Mouse (Mus musculus): ENCODE data around the gene Wtap.
A peak's percentile ranks its signal among the peaks of the same experiment; 100 is the strongest.
"Not testable (repeated sequence)": the region's sequence is repeated elsewhere in the genome, so short reads cannot be mapped to it uniquely, and the experiment has no call there.

Wtap gene

GRCm38 (mm10) chr17:12994069-12994468 is at the start of gene Wtap:
Wtap (minus strand) TSS chr17:12994169.
- no peak for DNase-seq (ENCODE audit: low spot score in 2 of 2)

- not testable (repeated sequence) for DNase-seq (ENCODE audit: low spot score in 2 of 2)
Observed at GRCm38 (mm10) chr17:13036627-13037192, 42.7 kb upstream of the Wtap start.

GRCm38 (mm10) chr17:13013316-13013715 is 19.3 kb upstream of the Wtap start:
- DNase-seq (ENCODE audit: low spot score in 2 of 2) = no peak

GRCm38 (mm10) chr17:13009887-13010286 is 15.9 kb upstream of the Wtap start:
- no peak for DNase-seq (ENCODE audit: low spot score in 2 of 2)

- DNase-seq (ENCODE audit: low spot score in 2 of 2) = no peak
Observed at GRCm38 (mm10) chr17:13008528-13008927, 14.6 kb upstream of the Wtap start.

GRCm38 (mm10) chr17:13007730-13008425 is 13.9 kb upstream of the Wtap start:
- DNase-seq (ENCODE audit: low spot score in 2 of 2) = peak; percentile 95 to 97

GRCm38 (mm10) chr17:13006984-13007383 is 13.0 kb upstream of the Wtap start:
- no peak for DNase-seq (ENCODE audit: low spot score in 2 of 2)

- not testable (repeated sequence) for DNase-seq (ENCODE audit: low spot score in 2 of 2)
Observed at GRCm38 (mm10) chr17:13006546-13006945, 12.6 kb upstream of the Wtap start, which contains the start of gene Sod2. Sod2 (plus strand) TSS chr17:13006846.

- DNase-seq (ENCODE audit: low spot score in 2 of 2) = not testable (repeated sequence)
Observed at GRCm38 (mm10) chr17:13004436-13004835, 10.5 kb upstream of the Wtap start.

GRCm38 (mm10) chr17:13002243-13002642 is 8.3 kb upstream of the Wtap start:
- DNase-seq (ENCODE audit: low spot score in 2 of 2) = not testable (repeated sequence)

- no peak for DNase-seq (ENCODE audit: low spot score in 2 of 2)
Observed at GRCm38 (mm10) chr17:12999069-12999468, 5.1 kb upstream of the Wtap start.

GRCm38 (mm10) chr17:12997890-12998289 is 3.9 kb upstream of the Wtap start:
- DNase-seq (ENCODE audit: low spot score in 2 of 2) = no peak

- peak in 1 of 2 experiments; percentile 31 for DNase-seq (ENCODE audit: low spot score in 2 of 2)
Observed at GRCm38 (mm10) chr17:12996345-12996744, 2.4 kb upstream of the Wtap start.

- peak; percentile 91 to 95 for DNase-seq (ENCODE audit: low spot score in 2 of 2)
Observed at GRCm38 (mm10) chr17:12992470-12992991, 1.4 kb downstream of the Wtap start.

GRCm38 (mm10) chr17:12991635-12992358 is 2.2 kb downstream of the Wtap start:
- DNase-seq (ENCODE audit: low spot score in 2 of 2) = peak; percentile 71 to 86

GRCm38 (mm10) chr17:12991194-12991634 is 2.8 kb downstream of the Wtap start:
- peak in 1 of 2 experiments; percentile 40 for DNase-seq (ENCODE audit: low spot score in 2 of 2)

- DNase-seq (ENCODE audit: low spot score in 2 of 2) = no peak
Observed at GRCm38 (mm10) chr17:12990567-12991145, 3.3 kb downstream of the Wtap start.

GRCm38 (mm10) chr17:12988096-12988495 is 5.9 kb downstream of the Wtap start:
- not testable (repeated sequence) for DNase-seq (ENCODE audit: low spot score in 2 of 2)

- DNase-seq (ENCODE audit: low spot score in 2 of 2) = no peak
Observed at GRCm38 (mm10) chr17:12983988-12984387, 10.0 kb downstream of the Wtap start.

GRCm38 (mm10) chr17:12978546-12978945 is 15.4 kb downstream of the Wtap start:
- no peak for DNase-seq (ENCODE audit: low spot score in 2 of 2)

- no peak for DNase-seq (ENCODE audit: low spot score in 2 of 2)
Observed at GRCm38 (mm10) chr17:12973851-12974250, 20.1 kb downstream of the Wtap start.

- no peak for DNase-seq (ENCODE audit: low spot score in 2 of 2)
Observed at GRCm38 (mm10) chr17:12967173-12967572, 26.8 kb downstream of the Wtap start.

All from frontal cortex, postnatal 10 days (tissue).